Mouse (Mus musculus) bone marrow, adult 2 months (tissue): Measurements from ENCODE around the gene Rmnd5a.

Source experiments
- CTCF ChIP-seq: fragments of 200-500 bp; IDR thresholded peaks from 2 replicates; pipeline ENCODE4 v1.5.1; 2011; ENCODE audit warnings: low read length, control low read depth; ENCODE audit not compliant: control insufficient read depth, insufficient read depth
- POLR2A ChIP-seq: fragments of 200-500 bp; IDR thresholded peaks from 2 replicates; pipeline ENCODE4 v1.6.1; 2011; ENCODE audit warnings: low read depth, mild to moderate bottlenecking, control low read depth, low read length, borderline replicate concordance; ENCODE audit not compliant: control insufficient read depth

DNA sequence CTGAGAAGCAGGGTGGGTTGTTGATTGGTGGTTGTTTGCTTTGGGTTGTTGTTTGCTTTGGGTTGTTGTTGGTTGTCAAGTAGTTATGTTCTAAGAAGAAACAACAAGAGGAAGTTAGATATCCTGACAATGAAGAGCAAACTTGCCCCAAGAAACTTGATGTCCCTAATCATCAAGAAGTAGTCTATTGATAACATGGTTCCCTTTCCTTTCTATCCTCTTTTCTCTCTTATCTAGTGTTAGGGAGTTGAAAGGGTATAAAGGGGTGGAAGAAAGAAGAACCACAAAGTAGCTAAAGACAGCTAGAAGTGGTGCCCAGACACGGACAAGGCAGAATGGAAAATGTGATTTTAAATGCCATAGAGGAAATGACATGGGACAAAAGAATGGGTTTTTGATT is 32.3 kb upstream of the Rmnd5a start:
- TF ChIP-seq CTCF (no peak), POLR2A (no peak)
